Mouse (Mus musculus): ENCODE results near the gene Arhgef7. TPM values are rescaled to one million over a fixed set of nuclear protein-coding genes. Genes with fewer than 3 reads are reported as not detected.

The Arhgef7 gene
- total RNA-seq, 1 experiment, result 33.0 TPM

GRCm38 (mm10) chr8:11797729-11798479, 70.4 kb downstream of the Arhgef7 start:
- no peak overlapping the region for H3K27ac ChIP-seq (ENCODE audit: insufficient read depth, low read depth, low read length, poor library complexity, severe bottlenecking)
- H3K4me3 ChIP-seq (ENCODE audit: insufficient read depth in 1 of 2, low read depth in 1 of 2, low read length in 2 of 2, poor library complexity in 1 of 2, severe bottlenecking in 1 of 2), result no peak overlapping the region
- H3K9me3 ChIP-seq (ENCODE audit: control insufficient read depth, insufficient read depth, low read depth, low read length), result no peaks in the 10 kb centered on the region
- no peaks in the 10 kb centered on the region for H3K4me1 ChIP-seq (ENCODE audit: control insufficient read depth in 2 of 2, insufficient read depth in 2 of 2, low read length in 2 of 2, poor library complexity in 1 of 2)
- in situ Hi-C loops (cut with MboI; ENCODE audit: low sequenced_read_pairs in 2 of 2, unreplicated experiment in 2 of 2), result no loop called here
- DNase-seq (ENCODE audit: low read depth, low spot score), result no peak
- H3K9ac ChIP-seq (ENCODE audit: insufficient read depth, low read depth, low read length, poor library complexity, severe bottlenecking), result no peak overlapping the region
- H3K36me3 ChIP-seq (ENCODE audit: control insufficient read depth, insufficient read depth, low read length, poor library complexity, severe bottlenecking), result peaks cover 7% of the 10 kb centered on the region
- no peak for TF ChIP-seq MAFK (IDR thresholded peaks at IDR 0.05; ENCODE audit: insufficient read depth, low read depth, low read length)
- TF ChIP-seq ZC3H11A (IDR thresholded peaks at IDR 0.05; ENCODE audit: borderline replicate concordance, low read depth, low read length), result no peak
- TF ChIP-seq HCFC1 (IDR thresholded peaks at IDR 0.05; ENCODE audit: borderline replicate concordance, insufficient read depth, low read length), result no peak
- no peak for TF ChIP-seq CHD2 (IDR thresholded peaks at IDR 0.05; ENCODE audit: low read depth, low read length)
- TF ChIP-seq ZNF384 (IDR thresholded peaks at IDR 0.05; ENCODE audit: low read depth, low read length), result no peak

GRCm38 (mm10) chr8:11798480-11798867, 71.0 kb downstream of the Arhgef7 start:
- H3K27ac ChIP-seq (ENCODE audit: insufficient read depth, low read depth, low read length, poor library complexity, severe bottlenecking), result no peak overlapping the region
- TF ChIP-seq ZNF384 (IDR thresholded peaks at IDR 0.05; ENCODE audit: low read depth, low read length) (no peak), ZC3H11A (IDR thresholded peaks at IDR 0.05; ENCODE audit: borderline replicate concordance, low read depth, low read length) (no peak), MAFK (IDR thresholded peaks at IDR 0.05; ENCODE audit: insufficient read depth, low read depth, low read length) (no peak), CHD2 (IDR thresholded peaks at IDR 0.05; ENCODE audit: low read depth, low read length) (no peak), HCFC1 (IDR thresholded peaks at IDR 0.05; ENCODE audit: borderline replicate concordance, insufficient read depth, low read length) (no peak)
- no peak overlapping the region for H3K4me3 ChIP-seq (ENCODE audit: insufficient read depth in 1 of 2, low read depth in 1 of 2, low read length in 2 of 2, poor library complexity in 1 of 2, severe bottlenecking in 1 of 2)
- no peak overlapping the region for H3K9ac ChIP-seq (ENCODE audit: insufficient read depth, low read depth, low read length, poor library complexity, severe bottlenecking)
- no peaks in the 10 kb centered on the region for H3K9me3 ChIP-seq (ENCODE audit: control insufficient read depth, insufficient read depth, low read depth, low read length)
- H3K4me1 ChIP-seq (ENCODE audit: control insufficient read depth in 2 of 2, insufficient read depth in 2 of 2, low read length in 2 of 2, poor library complexity in 1 of 2), result no peaks in the 10 kb centered on the region
- H3K36me3 ChIP-seq (ENCODE audit: control insufficient read depth, insufficient read depth, low read length, poor library complexity, severe bottlenecking), result peaks cover 7% of the 10 kb centered on the region
- in situ Hi-C loops (cut with MboI; ENCODE audit: low sequenced_read_pairs in 2 of 2, unreplicated experiment in 2 of 2), result no loop called here
- DNase-seq (ENCODE audit: low read depth, low spot score), result no peak

DNA sequence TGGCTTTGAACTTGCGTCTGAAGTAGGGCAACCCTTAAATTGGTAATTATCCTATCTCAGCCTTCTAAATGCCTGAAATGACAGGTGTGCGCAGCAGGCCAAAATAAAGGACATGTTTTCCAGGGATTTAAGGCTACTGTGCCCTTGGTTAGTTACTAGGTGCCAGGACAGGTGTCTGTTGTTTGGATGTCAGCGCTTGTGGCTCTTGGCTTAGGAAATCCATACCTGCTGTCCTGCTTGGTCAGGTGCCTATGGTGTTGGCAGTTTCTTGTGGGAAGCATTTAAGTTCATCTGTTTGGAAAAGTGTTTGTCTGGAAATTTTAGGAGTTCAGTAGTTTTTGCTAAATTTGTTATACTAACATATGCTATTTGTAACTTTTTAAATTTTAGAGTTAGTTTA, 71.6 kb downstream of the Arhgef7 start:
- Histone ChIP-seq H3K4me3 (ENCODE audit: insufficient read depth in 1 of 2, low read depth in 1 of 2, low read length in 2 of 2, poor library complexity in 1 of 2, severe bottlenecking in 1 of 2) (no peak overlapping the region), H3K4me1 (ENCODE audit: control insufficient read depth in 2 of 2, insufficient read depth in 2 of 2, low read length in 2 of 2, poor library complexity in 1 of 2) (no peaks in the 10 kb centered on the region), H3K9me3 (ENCODE audit: control insufficient read depth, insufficient read depth, low read depth, low read length) (no peaks in the 10 kb centered on the region), H3K9ac (ENCODE audit: insufficient read depth, low read depth, low read length, poor library complexity, severe bottlenecking) (no peak overlapping the region), H3K27ac (ENCODE audit: insufficient read depth, low read depth, low read length, poor library complexity, severe bottlenecking) (no peak overlapping the region), H3K36me3 (ENCODE audit: control insufficient read depth, insufficient read depth, low read length, poor library complexity, severe bottlenecking) (peaks cover 7% of the 10 kb centered on the region)
- no peak for TF ChIP-seq MAFK (IDR thresholded peaks at IDR 0.05; ENCODE audit: insufficient read depth, low read depth, low read length)
- no peak for TF ChIP-seq HCFC1 (IDR thresholded peaks at IDR 0.05; ENCODE audit: borderline replicate concordance, insufficient read depth, low read length)
- no peak for TF ChIP-seq CHD2 (IDR thresholded peaks at IDR 0.05; ENCODE audit: low read depth, low read length)
- TF ChIP-seq ZNF384 (IDR thresholded peaks at IDR 0.05; ENCODE audit: low read depth, low read length), result no peak
- TF ChIP-seq ZC3H11A (IDR thresholded peaks at IDR 0.05; ENCODE audit: borderline replicate concordance, low read depth, low read length), result no peak
- DNase-seq (ENCODE audit: low read depth, low spot score), result no peak
- in situ Hi-C loops (cut with MboI; ENCODE audit: low sequenced_read_pairs in 2 of 2, unreplicated experiment in 2 of 2), result no loop called here

DNA sequence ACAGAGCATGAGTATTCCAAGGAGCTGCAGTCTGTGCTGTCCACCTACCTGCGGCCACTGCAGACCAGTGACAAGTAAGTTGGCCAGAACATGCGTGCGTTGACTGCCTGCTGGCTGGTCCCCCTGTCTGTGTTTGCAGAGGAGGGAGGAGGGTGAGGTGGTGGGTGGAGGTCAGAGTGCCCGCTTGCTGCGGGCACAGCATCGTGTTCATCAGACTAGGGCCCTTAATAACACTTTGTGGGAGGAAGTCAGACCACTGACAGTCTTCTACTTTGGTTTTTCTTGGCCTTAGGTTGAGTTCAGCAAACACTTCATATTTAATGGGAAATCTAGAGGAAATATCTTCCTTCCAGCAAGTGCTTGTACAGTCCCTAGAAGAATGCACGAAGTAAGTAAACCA, 73.0 kb downstream of the Arhgef7 start:
- Histone ChIP-seq H3K9me3 (ENCODE audit: control insufficient read depth, insufficient read depth, low read depth, low read length) (no peaks in the 10 kb centered on the region), H3K4me3 (ENCODE audit: insufficient read depth in 1 of 2, low read depth in 1 of 2, low read length in 2 of 2, poor library complexity in 1 of 2, severe bottlenecking in 1 of 2) (no peak overlapping the region), H3K4me1 (ENCODE audit: control insufficient read depth in 2 of 2, insufficient read depth in 2 of 2, low read length in 2 of 2, poor library complexity in 1 of 2) (no peaks in the 10 kb centered on the region), H3K9ac (ENCODE audit: insufficient read depth, low read depth, low read length, poor library complexity, severe bottlenecking) (no peak overlapping the region), H3K36me3 (ENCODE audit: control insufficient read depth, insufficient read depth, low read length, poor library complexity, severe bottlenecking) (peaks cover 7% of the 10 kb centered on the region), H3K27ac (ENCODE audit: insufficient read depth, low read depth, low read length, poor library complexity, severe bottlenecking) (no peak overlapping the region)
- TF ChIP-seq HCFC1 (IDR thresholded peaks at IDR 0.05; ENCODE audit: borderline replicate concordance, insufficient read depth, low read length), result no peak
- TF ChIP-seq CHD2 (IDR thresholded peaks at IDR 0.05; ENCODE audit: low read depth, low read length), result no peak
- no peak for TF ChIP-seq ZC3H11A (IDR thresholded peaks at IDR 0.05; ENCODE audit: borderline replicate concordance, low read depth, low read length)
- no peak for TF ChIP-seq MAFK (IDR thresholded peaks at IDR 0.05; ENCODE audit: insufficient read depth, low read depth, low read length)
- no peak for TF ChIP-seq ZNF384 (IDR thresholded peaks at IDR 0.05; ENCODE audit: low read depth, low read length)
- no peak for DNase-seq (ENCODE audit: low read depth, low spot score)
- in situ Hi-C loops (cut with MboI; ENCODE audit: low sequenced_read_pairs in 2 of 2, unreplicated experiment in 2 of 2), result no loop called here
